Mouse (Mus musculus): ENCODE measurements around the gene Upb1. TPM values are rescaled to one million over a fixed set of nuclear protein-coding genes. Genes with fewer than 3 reads are reported as not detected.

Upb1 gene
- 1 to 10 TPM; 2.3 to 5.2 TPM for total RNA-seq (2023)

DNA sequence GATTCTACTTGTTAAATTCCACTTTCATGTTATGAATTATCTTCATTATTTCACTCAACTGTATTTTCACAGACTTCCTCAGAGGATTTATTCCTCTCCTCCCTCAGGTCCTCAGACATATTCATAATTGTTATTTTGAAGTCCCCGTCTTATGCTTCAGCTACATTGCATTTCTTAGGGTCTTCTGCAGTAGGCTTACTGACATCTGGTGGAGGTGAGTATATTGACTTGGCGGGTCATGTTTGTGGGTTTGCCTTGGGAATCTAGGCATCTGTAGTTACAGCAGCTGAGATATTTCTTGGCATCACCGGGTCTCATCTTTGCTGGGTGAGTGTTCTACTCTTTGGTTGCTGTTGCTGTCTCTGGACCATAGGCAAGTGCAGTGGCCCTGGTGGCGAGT, at the start of gene Upb1:
Upb1 (plus strand) TSS at position 158 of the 400 bp plus-strand sequence.

Other genes starting within 250 kb of the Upb1 start
- gene Specc1l, start 189.0 kb upstream of the Upb1 start, total RNA-seq (2023), result 10 to 100 TPM; 68.7 to 75.9 TPM
- gene Adora2a, start 84.2 kb upstream of the Upb1 start, total RNA-seq (2023), result 10 to 100 TPM in 1 of 2 experiments, 1 to 10 TPM in 1; 8.4 to 11.9 TPM
- 10 to 100 TPM; 74.7 to 75.8 TPM for gene Snrpd3, start 116.4 kb downstream of the Upb1 start, total RNA-seq (2023)
- gene Gucd1, start 116.9 kb downstream of the Upb1 start, total RNA-seq (2023), result 100 to 1,000 TPM; 111 to 119 TPM
- gene Lrrc75b, start 159.2 kb downstream of the Upb1 start, total RNA-seq (2023), result not detected
- gene Ggt1, start 160.5 kb downstream of the Upb1 start, total RNA-seq (2023), result not detected
- 1 to 10 TPM; 1.2 to 1.4 TPM for gene Ggt5, start 188.2 kb downstream of the Upb1 start, total RNA-seq (2023)
- 1 to 10 TPM; 2.3 to 3.3 TPM for gene Susd2, start 242.9 kb downstream of the Upb1 start, total RNA-seq (2023)

Data from B cell, adult 67 days (primary cell).